21 mouse cellular contexts compared by ENCODE assay signal in the genomic region with DNA sequence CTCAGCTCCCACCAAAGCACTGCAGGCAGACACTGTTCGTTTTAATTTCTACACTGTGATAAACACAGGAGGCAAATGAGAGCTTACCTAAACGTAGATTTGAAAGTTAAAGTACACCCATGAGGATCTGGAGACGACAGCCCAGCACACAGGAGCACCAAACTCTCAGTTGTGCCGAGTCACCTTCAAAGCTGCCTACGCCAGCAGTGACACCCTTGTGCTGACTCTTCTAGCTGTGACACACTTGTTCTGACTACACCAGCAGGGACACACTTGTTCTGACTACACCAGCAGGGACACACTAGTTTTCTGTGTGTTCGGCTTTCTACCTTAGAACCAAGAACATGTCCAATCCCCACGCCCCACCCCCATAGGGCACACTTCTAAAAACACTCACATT.
"Had no signal": no experiment of that assay in that cellular context is flagged by ENCODE, and none has a peak within 500 bp of the region (broad histone marks: within the 10 kb centered on the region; RNA-seq: fewer than 3 reads in every experiment).

No protein-coding gene starts in this region.

- H3K9me3 ChIP-seq: liver, embryonic 13.5 days; liver, embryonic 15.5 days; lung, embryonic 15.5 days; midbrain, embryonic 13.5 days; neural tube, embryonic 13.5 days; neural tube, embryonic 15.5 days had no signal

- H3K9ac ChIP-seq: liver, embryonic 13.5 days; liver, embryonic 15.5 days; liver, postnatal 0 days; lung, embryonic 15.5 days; midbrain, embryonic 13.5 days; neural tube, embryonic 13.5 days; neural tube, embryonic 15.5 days had no signal

- H3K4me1 ChIP-seq: liver, embryonic 13.5 days; liver, embryonic 15.5 days; lung, embryonic 15.5 days; neural tube, embryonic 13.5 days had no signal

- H3K27me3 ChIP-seq: liver, embryonic 13.5 days; liver, embryonic 15.5 days; lung, embryonic 15.5 days; midbrain, embryonic 13.5 days; neural tube, embryonic 13.5 days; neural tube, embryonic 15.5 days had no signal

- DNase-seq: liver, embryonic 13.5 days; liver, postnatal 0 days; lung, adult 2 months; lung, postnatal 14 days; lung, postnatal 36 days; retina, postnatal 1 day; right cerebral cortex, postnatal 14 days; spleen, adult 18-20 months; thymus, adult 18-20 months; thymus, postnatal 14 days; thymus, postnatal 36 days had no signal

- ATAC-seq: liver, postnatal 0 days; lung, postnatal 0 days; midbrain, embryonic 13.5 days; midbrain, embryonic 16.5 days had no signal

- H3K27ac ChIP-seq: liver, embryonic 13.5 days; liver, embryonic 15.5 days; lung, embryonic 15.5 days; macrophage; midbrain, embryonic 13.5 days; neural tube, embryonic 13.5 days; neural tube, embryonic 15.5 days had no signal

- H3K36me3 ChIP-seq: liver, embryonic 13.5 days; liver, embryonic 15.5 days; lung, embryonic 15.5 days; midbrain, embryonic 13.5 days; neural tube, embryonic 13.5 days; neural tube, embryonic 15.5 days had no signal

- H3K4me2 ChIP-seq: liver, embryonic 13.5 days; liver, embryonic 15.5 days; lung, embryonic 15.5 days; midbrain, embryonic 11.5 days; midbrain, embryonic 13.5 days; neural tube, embryonic 13.5 days; neural tube, embryonic 15.5 days had no signal

- H3K4me3 ChIP-seq: liver, embryonic 13.5 days; liver, embryonic 15.5 days; lung, embryonic 15.5 days; midbrain, embryonic 13.5 days; myocyte; neural tube, embryonic 13.5 days; neural tube, embryonic 15.5 days had no signal
